Comparison of ENCODE assay signal across 11 mouse cellular contexts in genomic region chr9:7784615-7785012, GRCm38 (mm10). TPM values are rescaled to one million over a fixed set of nuclear protein-coding genes. Genes with fewer than 3 reads are reported as not detected.
A peak's percentile ranks its signal among the peaks of the same experiment; 100 is the strongest.
DNase-seq lines count a peak whose midpoint lies in the region; ATAC-seq and TF ChIP-seq lines count a peak whose summit lies in the region.
"Had no signal": no experiment of that assay in that cellular context is flagged by ENCODE, and none has a peak within 500 bp of the region (broad histone marks: within the 10 kb centered on the region; RNA-seq: fewer than 3 reads in every experiment).

No protein-coding gene starts in this region.

- H3K4me3 ChIP-seq in kidney, postnatal 0 days (replicated peaks; ENCODE audit: low read depth, low read length): no peak overlapping the region
- H3K4me3 ChIP-seq in embryonic facial prominence, embryonic 11.5 days (ENCODE audit: low read depth, low read length): no peak overlapping the region
- no peak overlapping the region for H3K4me3 ChIP-seq in limb, embryonic 12.5 days (replicated peaks)
- no peak overlapping the region for H3K4me3 ChIP-seq in left cerebral cortex, adult 2 months
- H3K4me3 ChIP-seq in liver, embryonic 12.5 days: no peak overlapping the region
- H3K4me3 ChIP-seq: heart, adult 2 months had no signal

- TF ChIP-seq CTCF in kidney, postnatal 0 days (IDR thresholded peaks at IDR 0.05; ENCODE audit: low read depth): no peak
- no peak for TF ChIP-seq CTCF in left cerebral cortex, adult 2 months (IDR thresholded peaks at IDR 0.05)

- ATAC-seq in kidney, postnatal 0 days (replicated peaks; ENCODE audit: low FRiP score, low read depth): peak; percentile 31
- peak; percentile 59 for ATAC-seq in embryonic facial prominence, embryonic 11.5 days (replicated peaks; ENCODE audit: insufficient number of reproducible peaks, low FRiP score, low TSS enrichment, low read depth)
- 0 out of 2 replicates have a peak, but pooled peaks have one; percentile 53 for ATAC-seq in limb, embryonic 12.5 days (ENCODE audit: insufficient number of reproducible peaks, insufficient read depth, low FRiP score, low TSS enrichment, low read depth)
- no peak for ATAC-seq in liver, embryonic 12.5 days

- H3K36me3 ChIP-seq in kidney, postnatal 0 days (ENCODE audit: insufficient read depth, low read length): no peaks in the 10 kb centered on the region; the same call in 1 of the 2 replicates
- H3K36me3 ChIP-seq in embryonic facial prominence, embryonic 11.5 days (replicated peaks; ENCODE audit: control insufficient read depth, insufficient read depth, low read depth, low read length): no peaks in the 10 kb centered on the region
- H3K36me3 ChIP-seq in limb, embryonic 12.5 days: peaks cover 20% of the 10 kb centered on the region
- peaks cover 58% of the 10 kb centered on the region for H3K36me3 ChIP-seq in liver, embryonic 12.5 days

- no peaks in the 10 kb centered on the region for H3K27me3 ChIP-seq in kidney, postnatal 0 days (ENCODE audit: insufficient read depth, low read length)
- no peaks in the 10 kb centered on the region for H3K27me3 ChIP-seq in embryonic facial prominence, embryonic 11.5 days (ENCODE audit: control insufficient read depth, insufficient read depth, low read length)
- no peaks in the 10 kb centered on the region for H3K27me3 ChIP-seq in limb, embryonic 12.5 days
- H3K27me3 ChIP-seq in liver, embryonic 12.5 days (replicated peaks): no peaks in the 10 kb centered on the region

- peak; percentile 65 for DNase-seq in kidney, postnatal 0 days (ENCODE audit: low spot score)
- DNase-seq in kidney, postnatal 36 days: no peak
- DNase-seq in Muller cell, postnatal 12 days (ENCODE audit: inconsistent ontology term): peak; percentile 36
- DNase-seq in embryonic facial prominence, embryonic 11.5 days (ENCODE audit: low spot score): peak; percentile 54
- DNase-seq in left cerebral cortex, adult 2 months (ENCODE audit: extremely low spot score in 1 of 2, low spot score in 2 of 2): no peak
- DNase-seq in thymus, adult 18-20 months: no peak
- DNase-seq: heart, adult 2 months; layer of hippocampus, adult 9-11 months; right cerebral cortex, adult 18-20 months had no signal

- 0 out of 2 replicates have a peak overlapping the region, but pooled peaks have one; percentile 19 for H3K27ac ChIP-seq in kidney, postnatal 0 days
- no peak overlapping the region for H3K27ac ChIP-seq in embryonic facial prominence, embryonic 11.5 days (replicated peaks; ENCODE audit: low read depth, low read length)
- no peak overlapping the region; the same call in 1 of the 2 replicates for H3K27ac ChIP-seq in limb, embryonic 12.5 days
- H3K27ac ChIP-seq in left cerebral cortex, adult 2 months: no peak overlapping the region
- no peak overlapping the region for H3K27ac ChIP-seq in liver, embryonic 12.5 days
- H3K27ac ChIP-seq: heart, adult 2 months had no signal

- WGBS in kidney, postnatal 0 days: 16% methylated on average over 1 of the region's 1 CpGs
- 8% methylated on average over 1 of the region's 1 CpGs for WGBS in embryonic facial prominence, embryonic 11.5 days
- 50% methylated on average over 1 of the region's 1 CpGs for WGBS in limb, embryonic 12.5 days
- WGBS in liver, embryonic 12.5 days (ENCODE audit: insufficient replicate concordance): 63% methylated on average over 1 of the region's 1 CpGs

- no peaks in the 10 kb centered on the region for H3K4me1 ChIP-seq in kidney, postnatal 0 days (replicated peaks; ENCODE audit: insufficient read depth, low read length)
- no peaks in the 10 kb centered on the region for H3K4me1 ChIP-seq in embryonic facial prominence, embryonic 11.5 days (ENCODE audit: control insufficient read depth, insufficient read depth, low read length)
- H3K4me1 ChIP-seq in limb, embryonic 12.5 days (replicated peaks): 0 out of 2 replicates have a peak, but pooled peaks cover 9% of the 10 kb centered on the region
- peaks cover 62% of the 10 kb centered on the region for H3K4me1 ChIP-seq in liver, embryonic 12.5 days

- intact Hi-C loops in left cerebral cortex, adult 2 months (cut with DNase I): no loop called here

- H3K4me2 ChIP-seq in kidney, postnatal 0 days (ENCODE audit: low read length): no peak overlapping the region
- no peak overlapping the region for H3K4me2 ChIP-seq in embryonic facial prominence, embryonic 11.5 days (ENCODE audit: low read depth, low read length)
- H3K4me2 ChIP-seq in limb, embryonic 12.5 days: no peak overlapping the region
- no peak overlapping the region for H3K4me2 ChIP-seq in liver, embryonic 12.5 days

- no peak overlapping the region for H3K9ac ChIP-seq in kidney, postnatal 0 days (ENCODE audit: low read depth, low read length)
- no peak overlapping the region for H3K9ac ChIP-seq in embryonic facial prominence, embryonic 11.5 days (replicated peaks; ENCODE audit: low read length)
- H3K9ac ChIP-seq in limb, embryonic 12.5 days (replicated peaks): no peak overlapping the region
- H3K9ac ChIP-seq in liver, embryonic 12.5 days: no peak overlapping the region

- H3K9me3 ChIP-seq in kidney, postnatal 0 days (replicated peaks; ENCODE audit: low read length): no peaks in the 10 kb centered on the region
- no peaks in the 10 kb centered on the region for H3K9me3 ChIP-seq in embryonic facial prominence, embryonic 11.5 days (replicated peaks; ENCODE audit: control insufficient read depth, low read length)
- no peaks in the 10 kb centered on the region for H3K9me3 ChIP-seq in limb, embryonic 12.5 days
- H3K9me3 ChIP-seq in liver, embryonic 12.5 days (replicated peaks): no peaks in the 10 kb centered on the region

RNA-seq across cellular contexts. Expression of gene Tmem123, which starts 20.8 kb away (rescaled TPM):
- polyA plus RNA-seq in kidney, postnatal 0 days (2015; fragmentation: Nextera tagmentation; extraction: Ambion mirVana): 96.1 and 101 TPM in 2 replicates
- polyA plus RNA-seq in embryonic facial prominence, embryonic 11.5 days (2014; fragmentation: Nextera tagmentation; extraction: Ambion mirVana): 122 and 128 TPM in 2 replicates
- polyA plus RNA-seq in limb, embryonic 12.5 days (2016; fragmentation: Nextera tagmentation; extraction: Ambion mirVana): 80.7 and 89.1 TPM in 2 replicates
- 10 to 100 TPM in 1 of 2 experiments, 1 to 10 TPM in 1; 9.3 to 10.9 TPM for total RNA-seq in left cerebral cortex, adult 2 months (2021)
- 59.4 and 60.3 TPM in 2 replicates for polyA plus RNA-seq in liver, embryonic 12.5 days (2016; fragmentation: Nextera tagmentation; extraction: Ambion mirVana)

RNA-seq across cellular contexts. Expression of gene Birc2, which starts 52.2 kb away (rescaled TPM):
- polyA plus RNA-seq in kidney, postnatal 0 days (2015; fragmentation: Nextera tagmentation; extraction: Ambion mirVana): 36.4 and 37.4 TPM in 2 replicates
- 45.9 and 50.0 TPM in 2 replicates for polyA plus RNA-seq in embryonic facial prominence, embryonic 11.5 days (2014; fragmentation: Nextera tagmentation; extraction: Ambion mirVana)
- 43.9 and 48.7 TPM in 2 replicates for polyA plus RNA-seq in limb, embryonic 12.5 days (2016; fragmentation: Nextera tagmentation; extraction: Ambion mirVana)
- 10 to 100 TPM; 31.0 to 38.1 TPM for total RNA-seq in left cerebral cortex, adult 2 months (2021)
- polyA plus RNA-seq in liver, embryonic 12.5 days (2016; fragmentation: Nextera tagmentation; extraction: Ambion mirVana): 15.0 and 15.6 TPM in 2 replicates

Comparison
In these comparisons a context has a peak if more than half of its experiments do, and no peak if none do; other contexts are left out.
1. DNase-seq: peak in kidney, postnatal 0 days (single experiment), Muller cell, postnatal 12 days (single experiment) and embryonic facial prominence, embryonic 11.5 days (single experiment); none in kidney, postnatal 36 days (0 of 2), left cerebral cortex, adult 2 months (0 of 2) and thymus, adult 18-20 months (0 of 2).